ENCODE assay signal across 18 mouse cellular contexts in genomic region chr2:135749606-135750005, GRCm38 (mm10).
DNase-seq lines count a peak whose midpoint lies in the region; ATAC-seq and TF ChIP-seq lines count a peak whose summit lies in the region.
"Had no signal": no experiment of that assay in that cellular context is flagged by ENCODE, and none has a peak within 500 bp of the region (broad histone marks: within the 10 kb centered on the region; RNA-seq: fewer than 3 reads in every experiment).

No protein-coding gene starts in this region.

- no peaks in the 10 kb centered on the region; the same call in 1 of the 2 replicates for H3K27me3 ChIP-seq in forebrain, postnatal 0 days (ENCODE audit: insufficient read depth, low read length)
- H3K27me3 ChIP-seq in forebrain, embryonic 12.5 days, result no peaks in the 10 kb centered on the region
- H3K27me3 ChIP-seq: heart, embryonic 15.5 days; liver, embryonic 12.5 days; megakaryocyte, embryonic 14.5 days had no signal

- no peak for TF ChIP-seq CTCF in forebrain, postnatal 0 days (IDR thresholded peaks at IDR 0.05; ENCODE audit: low read depth)
- TF ChIP-seq CTCF in left cerebral cortex, adult 2 months (IDR thresholded peaks at IDR 0.05), result no peak

- H3K4me3 ChIP-seq in forebrain, postnatal 0 days (ENCODE audit: low read depth, low read length), result no peak overlapping the region
- H3K4me3 ChIP-seq in forebrain, embryonic 12.5 days (replicated peaks), result no peak overlapping the region
- no peak overlapping the region for H3K4me3 ChIP-seq in left cerebral cortex, adult 2 months
- H3K4me3 ChIP-seq: heart, embryonic 15.5 days; hindbrain, embryonic 10.5 days; liver, embryonic 12.5 days; megakaryocyte, embryonic 14.5 days had no signal

- H3K4me1 ChIP-seq in forebrain, postnatal 0 days (ENCODE audit: insufficient read depth), result no peaks in the 10 kb centered on the region
- H3K4me1 ChIP-seq in forebrain, embryonic 12.5 days, result peaks cover 11% of the 10 kb centered on the region

- no peak overlapping the region for H3K9ac ChIP-seq in forebrain, postnatal 0 days
- H3K9ac ChIP-seq in forebrain, embryonic 12.5 days, result no peak overlapping the region
- H3K9ac ChIP-seq: heart, embryonic 15.5 days; liver, embryonic 12.5 days had no signal

- peak; percentile 50 for ATAC-seq in forebrain, postnatal 0 days
- no peak for ATAC-seq in forebrain, embryonic 12.5 days (ENCODE audit: low FRiP score)
- ATAC-seq: liver, embryonic 12.5 days had no signal

- H3K9me3 ChIP-seq in forebrain, postnatal 0 days (ENCODE audit: low read length), result no peaks in the 10 kb centered on the region
- no peaks in the 10 kb centered on the region for H3K9me3 ChIP-seq in forebrain, embryonic 12.5 days
- H3K9me3 ChIP-seq: heart, embryonic 15.5 days; hindbrain, embryonic 10.5 days; liver, embryonic 12.5 days; megakaryocyte, embryonic 14.5 days had no signal

- WGBS in forebrain, postnatal 0 days, result 58% methylated on average over 15 of the region's 15 CpGs
- WGBS in forebrain, embryonic 12.5 days, result 85% methylated on average over 15 of the region's 15 CpGs

- no peaks in the 10 kb centered on the region for H3K36me3 ChIP-seq in forebrain, postnatal 0 days (ENCODE audit: insufficient read depth)
- no peaks in the 10 kb centered on the region for H3K36me3 ChIP-seq in forebrain, embryonic 12.5 days (replicated peaks)
- H3K36me3 ChIP-seq: heart, embryonic 15.5 days; hindbrain, embryonic 10.5 days; liver, embryonic 12.5 days had no signal

- intact Hi-C loops in left cerebral cortex, postnatal 25 days (cut with DNase I), result no loop called here
- intact Hi-C loops in left cerebral cortex, adult 2 months (cut with DNase I), result loop anchor here (5.0 to 10.0 kb wide), 2 partner anchors 175 to 312 kb away; no protein-coding TSS in a partner anchor

- no peak overlapping the region for H3K27ac ChIP-seq in forebrain, postnatal 0 days (ENCODE audit: low read depth, low read length)
- no peak overlapping the region for H3K27ac ChIP-seq in forebrain, embryonic 12.5 days
- no peak overlapping the region for H3K27ac ChIP-seq in left cerebral cortex, adult 2 months
- H3K27ac ChIP-seq: heart, embryonic 15.5 days; hindbrain, embryonic 10.5 days; liver, embryonic 12.5 days had no signal

- DNase-seq in forebrain, postnatal 0 days, result peak; percentile 70
- DNase-seq in left cerebral cortex, postnatal 25 days (ENCODE audit: low spot score in 2 of 2), result peak; percentile 30 to 70
- DNase-seq in left cerebral cortex, adult 2 months (ENCODE audit: extremely low spot score in 1 of 2, low spot score in 2 of 2), result no peak
- DNase-seq in layer of hippocampus, adult 9-11 months, result peak; percentile 39
- peak; percentile 62 for DNase-seq in telencephalon, adult 2 months (ENCODE audit: low read depth, low spot score)
- DNase-seq in ovary, postnatal 10 days (ENCODE audit: low spot score), result no peak
- DNase-seq: adrenal gland, postnatal 36 days; B cell, adult 2 months; cerebellum, adult 9-10 months; gastrocnemius, postnatal 25 days; kidney, adult 11 months; thymus, adult 18-20 months; thymus, postnatal 4 days had no signal

- H3K4me2 ChIP-seq in forebrain, postnatal 0 days (ENCODE audit: low read depth), result no peak overlapping the region
- no peak overlapping the region for H3K4me2 ChIP-seq in forebrain, embryonic 12.5 days
- H3K4me2 ChIP-seq: heart, embryonic 15.5 days; liver, embryonic 12.5 days had no signal

Comparison
In these comparisons a context has a peak if more than half of its experiments do, and no peak if none do; other contexts are left out.
1. DNase-seq: peak in forebrain, postnatal 0 days (single experiment), left cerebral cortex, postnatal 25 days (2 of 2), layer of hippocampus, adult 9-11 months (single experiment) and telencephalon, adult 2 months (single experiment); none in left cerebral cortex, adult 2 months (0 of 2) and ovary, postnatal 10 days (single experiment).